Mouse (Mus musculus) stomach, postnatal 0 days (tissue): ENCODE data around the gene Gm9733.

ENCODE experiments used
- CTCF ChIP-seq: IDR thresholded peaks from 2 replicates; pipeline ENCODE4 v1.5.1; 2016; ENCODE audit warnings: antibody characterized with exemption, low read depth, mild to moderate bottlenecking, moderate library complexity
- EP300 ChIP-seq: optimal IDR thresholded peaks from 2 replicates; pipeline ENCODE3; 2016; ENCODE audit warnings: antibody characterized with exemption

- TF ChIP-seq CTCF (peak; percentile 79), EP300 (no peak)
Observed at GRCm38 (mm10) chr3:15264450-15264849, 67.7 kb downstream of the Gm9733 start.
